22 mouse cellular contexts compared by ENCODE assay signal in genomic region chr6:121159616-121160015, GRCm38 (mm10). TPM values are rescaled to one million over a fixed set of nuclear protein-coding genes. Genes with fewer than 3 reads are reported as not detected.
A peak's percentile ranks its signal among the peaks of the same experiment; 100 is the strongest.
DNase-seq lines count a peak whose midpoint lies in the region; ATAC-seq and TF ChIP-seq lines count a peak whose summit lies in the region.
"Had no signal": no experiment of that assay in that cellular context is flagged by ENCODE, and none has a peak within 500 bp of the region (broad histone marks: within the 10 kb centered on the region; RNA-seq: fewer than 3 reads in every experiment).

No protein-coding gene starts in this region.

- no peak for TF ChIP-seq CTCF in small intestine, adult 2 months (IDR thresholded peaks at IDR 0.05; ENCODE audit: extremely low read depth, insufficient read length, insufficient replicate concordance, low read depth, low read length)

- no peak for TF ChIP-seq POLR2A in small intestine, adult 2 months (IDR thresholded peaks at IDR 0.05; ENCODE audit: low read depth, low read length)

- H3K4me3 ChIP-seq in heart, embryonic 12.5 days, result no peak overlapping the region
- H3K4me3 ChIP-seq in embryonic facial prominence, embryonic 15.5 days (replicated peaks), result no peak overlapping the region
- H3K4me3 ChIP-seq in small intestine, adult 2 months (ENCODE audit: low read depth, low read length), result no peak overlapping the region
- H3K4me3 ChIP-seq: gastrocnemius, adult 2 months; liver, embryonic 12.5 days; lung, embryonic 15.5 days; neural tube, embryonic 13.5 days; stomach, embryonic 15.5 days had no signal

- 63% methylated on average over 5 of the region's 5 CpGs for WGBS in heart, embryonic 12.5 days
- WGBS in embryonic facial prominence, embryonic 15.5 days, result 76% methylated on average over 5 of the region's 5 CpGs
- WGBS in small intestine, adult 2 months, result 30% methylated on average over 5 of the region's 5 CpGs

- no peaks in the 10 kb centered on the region for H3K27me3 ChIP-seq in heart, embryonic 12.5 days (replicated peaks)
- no peaks in the 10 kb centered on the region for H3K27me3 ChIP-seq in embryonic facial prominence, embryonic 15.5 days
- no peaks in the 10 kb centered on the region for H3K27me3 ChIP-seq in small intestine, adult 2 months (ENCODE audit: control insufficient read depth, insufficient read depth, low read length)
- H3K27me3 ChIP-seq: CH12.LX; neural tube, embryonic 13.5 days; stomach, embryonic 15.5 days had no signal

- H3K4me2 ChIP-seq in heart, embryonic 12.5 days, result no peak overlapping the region
- H3K4me2 ChIP-seq in embryonic facial prominence, embryonic 15.5 days (replicated peaks), result no peak overlapping the region
- H3K4me2 ChIP-seq: liver, embryonic 12.5 days; lung, embryonic 15.5 days; midbrain, embryonic 11.5 days; neural tube, embryonic 13.5 days; stomach, embryonic 15.5 days had no signal

- H3K9me3 ChIP-seq in heart, embryonic 12.5 days (replicated peaks), result no peaks in the 10 kb centered on the region
- no peaks in the 10 kb centered on the region for H3K9me3 ChIP-seq in embryonic facial prominence, embryonic 15.5 days (replicated peaks)
- H3K9me3 ChIP-seq: liver, embryonic 12.5 days; lung, embryonic 15.5 days; neural tube, embryonic 13.5 days; stomach, embryonic 15.5 days had no signal

- peaks cover 30% of the 10 kb centered on the region for H3K4me1 ChIP-seq in heart, embryonic 12.5 days (replicated peaks)
- peaks cover 12% of the 10 kb centered on the region for H3K4me1 ChIP-seq in embryonic facial prominence, embryonic 15.5 days
- H3K4me1 ChIP-seq in small intestine, adult 2 months (ENCODE audit: control insufficient read depth, insufficient read depth, insufficient read length, low read length), result peaks cover 12% of the 10 kb centered on the region; the same call in 1 of the 2 replicates
- H3K4me1 ChIP-seq: neural tube, embryonic 13.5 days had no signal

- no peak for ATAC-seq in heart, embryonic 12.5 days (ENCODE audit: insufficient number of reproducible peaks, low FRiP score)
- 0 out of 2 replicates have a peak, but pooled peaks have one; percentile 13 for ATAC-seq in embryonic facial prominence, embryonic 15.5 days (ENCODE audit: insufficient number of reproducible peaks, low FRiP score, low TSS enrichment, low read depth)
- no peak for ATAC-seq in megakaryocyte progenitor cell, adult 5-6 weeks (replicated peaks; ENCODE audit: poor library complexity)
- ATAC-seq: hindbrain, postnatal 0 days; liver, embryonic 12.5 days had no signal

- no peaks in the 10 kb centered on the region for H3K36me3 ChIP-seq in heart, embryonic 12.5 days
- no peaks in the 10 kb centered on the region for H3K36me3 ChIP-seq in embryonic facial prominence, embryonic 15.5 days
- H3K36me3 ChIP-seq in small intestine, adult 2 months (ENCODE audit: control insufficient read depth, insufficient read depth, low read length), result no peaks in the 10 kb centered on the region
- H3K36me3 ChIP-seq: liver, embryonic 12.5 days; lung, embryonic 15.5 days; neural tube, embryonic 13.5 days; stomach, embryonic 15.5 days had no signal

- H3K27ac ChIP-seq in heart, embryonic 12.5 days (ENCODE audit: poor library complexity, severe bottlenecking), result peak overlapping the region; percentile 10; the same call in 1 of the 2 replicates
- H3K27ac ChIP-seq in embryonic facial prominence, embryonic 15.5 days (replicated peaks), result peak overlapping the region; percentile 2; the same call in 1 of the 2 replicates
- H3K27ac ChIP-seq in small intestine, adult 2 months (ENCODE audit: insufficient read depth, low read depth, low read length), result peak overlapping the region; percentile 55
- H3K27ac ChIP-seq: gastrocnemius, adult 2 months; hindbrain, postnatal 0 days; liver, embryonic 12.5 days; lung, embryonic 15.5 days; macrophage; neural tube, embryonic 13.5 days; stomach, embryonic 15.5 days had no signal

- no peak overlapping the region for H3K9ac ChIP-seq in heart, embryonic 12.5 days
- no peak overlapping the region for H3K9ac ChIP-seq in embryonic facial prominence, embryonic 15.5 days
- H3K9ac ChIP-seq: liver, embryonic 12.5 days; lung, embryonic 15.5 days; neural tube, embryonic 13.5 days; stomach, embryonic 15.5 days had no signal

- no peak for DNase-seq in heart, adult 11 months
- peak; percentile 71 for DNase-seq in 3T3-L1 (ENCODE audit: low read depth, low spot score)
- DNase-seq in adrenal gland, adult 18-20 months (ENCODE audit: low spot score in 2 of 2), result no peak
- DNase-seq: adrenal gland, adult 8-10 months; cerebellum, adult 8-10 months; gastrocnemius, adult 2 months; kidney, adult 9 months; kidney, postnatal 25 days; thymus, postnatal 25 days had no signal

RNA-seq across cellular contexts. Expression of gene Pex26, which starts 23.9 kb away (rescaled TPM):
- 6.1 and 6.5 TPM in 2 replicates for polyA plus RNA-seq in heart, embryonic 12.5 days (2016; fragmentation: Nextera tagmentation; extraction: Ambion mirVana)
- polyA plus RNA-seq in embryonic facial prominence, embryonic 15.5 days (2015; fragmentation: Nextera tagmentation; extraction: Ambion mirVana), result 11.3 and 12.5 TPM in 2 replicates
- polyA plus RNA-seq in small intestine, adult 2 months (2012; rRNA removed), result 8.7 and 13.6 TPM in 2 replicates
- 10 to 100 TPM; 11.1 to 11.6 TPM for total RNA-seq in adrenal gland, adult 18-20 months (2021)
- total RNA-seq in megakaryocyte progenitor cell, adult 5-6 weeks (2015), result 5.3 and 8.0 TPM in 2 replicates
- total RNA-seq in megakaryocyte progenitor cell, adult 5-6 weeks (2017), result 6.7 and 7.9 TPM in 2 replicates

RNA-seq across cellular contexts. Expression of gene Mical3, which starts 28.8 kb away (rescaled TPM):
- 37.4 and 39.5 TPM in 2 replicates for polyA plus RNA-seq in heart, embryonic 12.5 days (2016; fragmentation: Nextera tagmentation; extraction: Ambion mirVana)
- 11.5 and 14.1 TPM in 2 replicates for polyA plus RNA-seq in embryonic facial prominence, embryonic 15.5 days (2015; fragmentation: Nextera tagmentation; extraction: Ambion mirVana)
- 6.1 and 8.9 TPM in 2 replicates for polyA plus RNA-seq in small intestine, adult 2 months (2012; rRNA removed)
- 10 to 100 TPM; 35.7 to 46.0 TPM for total RNA-seq in adrenal gland, adult 18-20 months (2021)
- total RNA-seq in megakaryocyte progenitor cell, adult 5-6 weeks (2015), result 11.3 and 16.1 TPM in 2 replicates
- 7.4 and 8.3 TPM in 2 replicates for total RNA-seq in megakaryocyte progenitor cell, adult 5-6 weeks (2017)

RNA-seq across cellular contexts. Expression of gene Tuba8, which starts 50.9 kb away (rescaled TPM):
- 0.42 and 0.55 TPM in 2 replicates for polyA plus RNA-seq in heart, embryonic 12.5 days (2016; fragmentation: Nextera tagmentation; extraction: Ambion mirVana)
- polyA plus RNA-seq in embryonic facial prominence, embryonic 15.5 days (2015; fragmentation: Nextera tagmentation; extraction: Ambion mirVana), result 6.7 and 7.5 TPM in 2 replicates
- polyA plus RNA-seq in small intestine, adult 2 months (2012; rRNA removed), result 0.18 and 0.25 TPM in 2 replicates
- total RNA-seq in adrenal gland, adult 18-20 months (2021), result 10 to 100 TPM in 1 of 2 experiments, 1 to 10 TPM in 1; 9.7 to 22.9 TPM
- total RNA-seq in megakaryocyte progenitor cell, adult 5-6 weeks (2015), result 27.2 and 30.4 TPM in 2 replicates
- 27.2 and 29.2 TPM in 2 replicates for total RNA-seq in megakaryocyte progenitor cell, adult 5-6 weeks (2017)
- total RNA-seq: CH12.LX had no signal
- polyA plus RNA-seq: heart, embryonic 14.5 days had no signal

Comparison
In these comparisons a context has a peak if more than half of its experiments do, and no peak if none do; other contexts are left out.
1. H3K27ac ChIP-seq: peak in every context shown above with its lines; median percentile 55 in small intestine, adult 2 months; 10 in heart, embryonic 12.5 days; 2 in embryonic facial prominence, embryonic 15.5 days.